ENCODE assay signal across 18 mouse cellular contexts in genomic region chr19:21432286-21432685, GRCm38 (mm10). TPM values are rescaled to one million over a fixed set of nuclear protein-coding genes. Genes with fewer than 3 reads are reported as not detected.
"Had no signal": no experiment of that assay in that cellular context is flagged by ENCODE, and none has a peak within 500 bp of the region (broad histone marks: within the 10 kb centered on the region; RNA-seq: fewer than 3 reads in every experiment).

No protein-coding gene starts in this region.

- H3K9ac ChIP-seq: limb, embryonic 13.5 days; liver, embryonic 13.5 days; lung, embryonic 14.5 days; midbrain, embryonic 12.5 days; neural tube, embryonic 13.5 days had no signal

- H3K36me3 ChIP-seq: limb, embryonic 13.5 days; liver, embryonic 13.5 days; midbrain, embryonic 12.5 days; neural tube, embryonic 13.5 days had no signal

- H3K27ac ChIP-seq: layer of hippocampus, adult 2 months; limb, embryonic 13.5 days; liver, embryonic 13.5 days; midbrain, embryonic 12.5 days; neural tube, embryonic 13.5 days had no signal

- H3K4me3 ChIP-seq: layer of hippocampus, adult 2 months; limb, embryonic 13.5 days; liver, embryonic 13.5 days; megakaryocyte, embryonic 14.5 days; midbrain, embryonic 12.5 days; neural tube, embryonic 13.5 days had no signal

- H3K4me2 ChIP-seq: limb, embryonic 13.5 days; liver, embryonic 13.5 days; lung, embryonic 14.5 days; midbrain, embryonic 12.5 days; neural tube, embryonic 13.5 days had no signal

- H3K27me3 ChIP-seq: limb, embryonic 13.5 days; liver, embryonic 13.5 days; megakaryocyte, embryonic 14.5 days; midbrain, embryonic 12.5 days; neural tube, embryonic 13.5 days had no signal

- H3K4me1 ChIP-seq: limb, embryonic 13.5 days; liver, embryonic 13.5 days; midbrain, embryonic 12.5 days; neural tube, embryonic 13.5 days had no signal

- H3K9me3 ChIP-seq: limb, embryonic 13.5 days; liver, embryonic 13.5 days; megakaryocyte, embryonic 14.5 days; midbrain, embryonic 12.5 days; neural tube, embryonic 13.5 days had no signal

- DNase-seq: kidney, adult 11 months; kidney, adult 9 months; kidney, postnatal 10 days; kidney, postnatal 4 days; left cerebral cortex, postnatal 4 days; liver, embryonic 13.5 days; lung, embryonic 14.5 days; lung, postnatal 10 days; lung, postnatal 4 days; retina, postnatal 1 day; right cerebral cortex, postnatal 4 days; thymus, postnatal 4 days had no signal

- ATAC-seq: midbrain, embryonic 16.5 days had no signal

RNA-seq across cellular contexts. Expression of gene Gda, which starts 41.0 kb away (rescaled TPM):
- polyA plus RNA-seq: midbrain, embryonic 12.5 days had no signal
